Mouse (Mus musculus): ENCODE results near the gene Il17d. TPM values are rescaled to one million over a fixed set of nuclear protein-coding genes. Genes with fewer than 3 reads are reported as not detected.

Gene Il17d
- polyA plus RNA-seq, 2 experiments, result 6.9 to 41.0 TPM

DNA sequence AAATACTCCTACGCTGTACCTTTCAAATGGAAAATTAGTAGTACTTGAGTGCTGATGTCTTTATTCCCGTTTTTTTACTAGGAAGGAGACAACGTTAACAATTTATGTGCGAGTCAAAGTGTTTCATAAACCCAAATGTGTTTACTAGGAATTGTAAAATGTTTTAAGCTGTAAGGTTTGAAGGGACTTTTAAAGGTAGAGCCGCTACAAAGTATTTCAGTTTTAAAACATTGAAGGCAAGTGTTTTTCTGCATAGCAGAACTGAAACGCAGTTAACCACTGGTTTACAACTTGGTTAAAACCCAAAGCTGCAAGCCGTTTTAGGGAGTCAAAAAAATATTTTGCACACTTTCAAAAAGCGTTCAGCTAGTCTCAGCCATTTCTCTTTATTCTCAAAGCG is 815 bp upstream of the Il17d start:
- Histone ChIP-seq H3K4me2 (replicated peaks; ENCODE audit: low read depth, low read length, severe bottlenecking) (peak overlapping the region; percentile 87), H3K36me3 (ENCODE audit: control insufficient read depth, insufficient read depth, low read length) (no peaks in the 10 kb centered on the region), H3K9me3 (ENCODE audit: control insufficient read depth, low read length) (no peaks in the 10 kb centered on the region), H3K27me3 (ENCODE audit: control insufficient read depth, insufficient read depth, low read length) (no peaks in the 10 kb centered on the region), H3K27ac (replicated peaks; ENCODE audit: low read depth, low read length) (no peak overlapping the region), H3K9ac (ENCODE audit: low read depth, low read length, severe bottlenecking) (no peak overlapping the region), H3K4me3 (replicated peaks; ENCODE audit: low read length) (peak overlapping the region; percentile 82; the same call in 1 of the 2 replicates), H3K4me1 (ENCODE audit: control insufficient read depth, insufficient read depth, low read length) (peaks cover 5% of the 10 kb centered on the region; the same call in 1 of the 2 replicates)
- DNase-seq (ENCODE audit: low spot score) (no peak), ATAC-seq (ENCODE audit: low FRiP score, low read depth) (no peak)
- no peak for TF ChIP-seq POLR2A (IDR thresholded peaks at IDR 0.05; ENCODE audit: borderline replicate concordance, extremely low read depth, insufficient read depth, insufficient read length)
- 42% methylated on average over 9 of the region's 9 CpGs for WGBS

DNA sequence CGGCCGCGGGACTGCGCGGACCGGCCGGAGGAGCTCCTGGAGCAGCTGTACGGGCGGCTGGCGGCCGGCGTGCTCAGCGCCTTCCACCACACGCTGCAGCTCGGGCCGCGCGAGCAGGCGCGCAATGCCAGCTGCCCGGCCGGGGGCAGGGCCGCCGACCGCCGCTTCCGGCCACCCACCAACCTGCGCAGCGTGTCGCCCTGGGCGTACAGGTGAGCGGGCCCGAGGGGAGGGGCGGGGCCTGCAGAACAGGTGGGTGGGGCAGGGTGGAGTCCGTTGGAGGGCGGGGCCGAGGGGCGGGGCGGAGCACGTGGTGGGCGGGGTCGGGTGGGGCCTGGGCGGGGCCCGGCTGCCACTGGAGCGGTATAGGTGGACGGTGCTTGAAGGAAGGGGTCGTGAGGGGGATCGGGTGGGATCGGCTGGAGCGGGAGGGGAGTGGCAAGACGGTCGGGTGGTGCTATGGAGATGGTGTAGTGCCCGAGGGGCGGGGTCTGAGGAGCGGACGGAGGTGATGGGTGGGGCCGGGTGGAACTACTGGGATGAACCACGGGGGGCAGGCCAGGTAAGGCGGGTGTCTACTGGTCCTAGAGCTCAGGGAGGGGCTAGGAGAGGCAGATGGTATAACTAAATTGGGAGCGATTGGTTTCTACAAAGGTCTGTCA is 942 bp downstream of the Il17d start:
- WGBS, result 3% methylated on average over 28 of the region's 60 CpGs
- peak overlapping the region; percentile 73 for H3K27ac ChIP-seq (replicated peaks; ENCODE audit: low read depth, low read length)

DNA sequence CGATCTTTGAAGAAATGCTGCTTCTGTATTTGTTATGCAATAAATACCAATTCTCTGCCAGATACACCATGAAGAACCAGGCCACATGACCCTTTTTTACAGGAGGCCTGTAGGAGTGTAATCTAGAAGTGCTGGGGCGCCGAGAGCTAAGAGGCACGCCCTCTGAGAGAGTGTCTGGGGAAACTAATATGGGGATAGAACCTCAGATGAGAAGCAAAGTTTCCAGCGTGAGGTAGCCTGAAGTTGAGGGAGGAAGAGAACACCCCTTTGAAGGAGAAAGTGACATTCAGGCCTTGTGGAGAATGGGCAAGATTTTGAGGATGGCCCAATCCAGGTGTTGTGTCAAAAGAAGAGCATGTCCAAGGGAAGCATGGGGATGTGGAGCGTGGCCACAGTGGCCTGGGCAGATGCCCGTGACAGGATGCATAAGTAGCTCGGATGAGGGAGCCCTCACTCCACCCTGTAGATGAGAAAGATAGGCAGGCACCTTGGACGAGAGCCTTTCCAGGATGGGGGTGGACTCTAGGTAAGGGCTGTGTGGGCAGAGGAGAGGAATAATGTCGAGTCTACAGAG is 1.6 kb downstream of the Il17d start:
- no peak overlapping the region for H3K9ac ChIP-seq (ENCODE audit: low read depth, low read length, severe bottlenecking)
- H3K4me2 ChIP-seq (replicated peaks; ENCODE audit: low read depth, low read length, severe bottlenecking), result peak overlapping the region; percentile 87
- no peak for TF ChIP-seq POLR2A (IDR thresholded peaks at IDR 0.05; ENCODE audit: borderline replicate concordance, extremely low read depth, insufficient read depth, insufficient read length)
- peaks cover 11% of the 10 kb centered on the region for H3K4me1 ChIP-seq (ENCODE audit: control insufficient read depth, insufficient read depth, low read length)
- no peak for ATAC-seq (ENCODE audit: low FRiP score, low read depth)
- DNase-seq (ENCODE audit: low spot score), result no peak
- no peaks in the 10 kb centered on the region for H3K9me3 ChIP-seq (ENCODE audit: control insufficient read depth, low read length)
- peak overlapping the region; percentile 82 for H3K4me3 ChIP-seq (replicated peaks; ENCODE audit: low read length)
- H3K27ac ChIP-seq (replicated peaks; ENCODE audit: low read depth, low read length), result no peak overlapping the region
- WGBS, result 48% methylated on average over 10 of the region's 10 CpGs
- H3K27me3 ChIP-seq (ENCODE audit: control insufficient read depth, insufficient read depth, low read length), result no peaks in the 10 kb centered on the region
- H3K36me3 ChIP-seq (ENCODE audit: control insufficient read depth, insufficient read depth, low read length), result no peaks in the 10 kb centered on the region

More for the DNA sequence above, 942 bp downstream of the Il17d start:
- H3K4me3 ChIP-seq (replicated peaks; ENCODE audit: low read length), result peak overlapping the region; percentile 82
- H3K4me2 ChIP-seq (replicated peaks; ENCODE audit: low read depth, low read length, severe bottlenecking), result peak overlapping the region; percentile 87
- H3K9ac ChIP-seq (ENCODE audit: low read depth, low read length, severe bottlenecking), result peak overlapping the region; percentile 83
- DNase-seq (ENCODE audit: low spot score), result peak; percentile 39
- H3K4me1 ChIP-seq (ENCODE audit: control insufficient read depth, insufficient read depth, low read length), result peaks cover 11% of the 10 kb centered on the region
- H3K27me3 ChIP-seq (ENCODE audit: control insufficient read depth, insufficient read depth, low read length), result no peaks in the 10 kb centered on the region
- no peaks in the 10 kb centered on the region for H3K36me3 ChIP-seq (ENCODE audit: control insufficient read depth, insufficient read depth, low read length)
- peak; percentile 71 for ATAC-seq (ENCODE audit: low FRiP score, low read depth)
- TF ChIP-seq POLR2A (IDR thresholded peaks at IDR 0.05; ENCODE audit: borderline replicate concordance, extremely low read depth, insufficient read depth, insufficient read length), result no peak
- H3K9me3 ChIP-seq (ENCODE audit: control insufficient read depth, low read length), result no peaks in the 10 kb centered on the region

DNA sequence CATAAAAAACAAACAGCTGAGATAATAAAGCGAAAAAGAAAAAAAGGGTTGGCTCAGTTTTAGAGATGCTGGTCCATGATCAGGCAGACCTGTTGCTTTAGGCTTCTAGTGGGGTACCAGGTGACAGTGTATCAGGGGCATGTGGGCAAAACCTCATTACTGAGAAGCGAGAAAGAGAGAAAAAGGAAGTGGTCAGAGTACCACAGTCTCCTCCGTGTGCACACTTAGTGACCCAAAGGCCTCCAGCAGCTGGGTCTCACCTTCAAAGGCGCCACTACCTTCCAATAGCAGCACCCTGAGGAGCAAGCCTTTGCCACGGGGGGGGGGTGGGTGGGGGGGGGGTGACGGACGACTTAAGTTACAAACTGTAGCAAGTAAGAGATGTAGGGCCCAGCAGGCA is 2.5 kb downstream of the Il17d start:
- Histone ChIP-seq H3K27me3 (ENCODE audit: control insufficient read depth, insufficient read depth, low read length) (no peaks in the 10 kb centered on the region), H3K9ac (ENCODE audit: low read depth, low read length, severe bottlenecking) (no peak overlapping the region), H3K27ac (replicated peaks; ENCODE audit: low read depth, low read length) (no peak overlapping the region), H3K4me1 (ENCODE audit: control insufficient read depth, insufficient read depth, low read length) (peaks cover 11% of the 10 kb centered on the region), H3K4me3 (replicated peaks; ENCODE audit: low read length) (no peak overlapping the region), H3K36me3 (ENCODE audit: control insufficient read depth, insufficient read depth, low read length) (no peaks in the 10 kb centered on the region), H3K9me3 (ENCODE audit: control insufficient read depth, low read length) (no peaks in the 10 kb centered on the region), H3K4me2 (replicated peaks; ENCODE audit: low read depth, low read length, severe bottlenecking) (no peak overlapping the region)
- no peak for TF ChIP-seq POLR2A (IDR thresholded peaks at IDR 0.05; ENCODE audit: borderline replicate concordance, extremely low read depth, insufficient read depth, insufficient read length)
- 48% methylated on average over 7 of the region's 7 CpGs for WGBS
- DNase-seq (ENCODE audit: low spot score), result no peak
- no peak for ATAC-seq (ENCODE audit: low FRiP score, low read depth)

DNA sequence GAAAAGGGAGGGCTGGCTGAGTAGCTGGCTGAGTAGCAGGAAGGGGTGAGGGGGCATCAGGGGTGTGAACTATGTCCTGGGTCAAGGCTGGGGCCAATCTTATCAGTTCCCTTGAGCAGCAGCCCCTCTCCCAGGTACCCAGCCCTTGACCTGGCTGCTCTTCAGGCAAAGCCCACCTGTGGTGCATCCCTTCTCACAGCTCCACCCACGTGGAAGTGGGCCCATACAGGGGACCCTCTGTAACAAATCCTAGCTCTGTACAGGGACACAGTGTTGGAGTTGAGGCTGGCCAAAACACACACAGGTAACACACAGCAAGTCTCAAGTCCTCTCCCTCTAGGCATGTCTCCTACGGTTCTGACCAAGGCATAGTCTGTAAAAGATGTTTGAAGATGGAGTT is 3.0 kb downstream of the Il17d start:
- ATAC-seq (ENCODE audit: low FRiP score, low read depth), result no peak
- Histone ChIP-seq H3K36me3 (ENCODE audit: control insufficient read depth, insufficient read depth, low read length) (no peaks in the 10 kb centered on the region), H3K4me3 (replicated peaks; ENCODE audit: low read length) (no peak overlapping the region), H3K4me1 (ENCODE audit: control insufficient read depth, insufficient read depth, low read length) (peaks cover 11% of the 10 kb centered on the region), H3K9me3 (ENCODE audit: control insufficient read depth, low read length) (no peaks in the 10 kb centered on the region), H3K27ac (replicated peaks; ENCODE audit: low read depth, low read length) (no peak overlapping the region), H3K4me2 (replicated peaks; ENCODE audit: low read depth, low read length, severe bottlenecking) (no peak overlapping the region), H3K9ac (ENCODE audit: low read depth, low read length, severe bottlenecking) (no peak overlapping the region), H3K27me3 (ENCODE audit: control insufficient read depth, insufficient read depth, low read length) (no peaks in the 10 kb centered on the region)
- DNase-seq (ENCODE audit: low spot score), result no peak
- 35% methylated on average over 2 of the region's 2 CpGs for WGBS
- TF ChIP-seq POLR2A (IDR thresholded peaks at IDR 0.05; ENCODE audit: borderline replicate concordance, extremely low read depth, insufficient read depth, insufficient read length), result no peak
